Mouse (Mus musculus) embryo, embryonic 10 days (tissue): ENCODE data around the gene Psmb1.
A peak's percentile ranks its signal among the peaks of the same experiment; 100 is the strongest.
"Not testable (repeated sequence)": the region's sequence is repeated elsewhere in the genome, so short reads cannot be mapped to it uniquely, and the experiment has no call there.

Experiments used
- DNase-seq: peaks from one replicate; pipeline ENCODE4 v3.0.0-alpha.2; 2015; ENCODE audit warnings: low spot score

The Psmb1 gene

DNA sequence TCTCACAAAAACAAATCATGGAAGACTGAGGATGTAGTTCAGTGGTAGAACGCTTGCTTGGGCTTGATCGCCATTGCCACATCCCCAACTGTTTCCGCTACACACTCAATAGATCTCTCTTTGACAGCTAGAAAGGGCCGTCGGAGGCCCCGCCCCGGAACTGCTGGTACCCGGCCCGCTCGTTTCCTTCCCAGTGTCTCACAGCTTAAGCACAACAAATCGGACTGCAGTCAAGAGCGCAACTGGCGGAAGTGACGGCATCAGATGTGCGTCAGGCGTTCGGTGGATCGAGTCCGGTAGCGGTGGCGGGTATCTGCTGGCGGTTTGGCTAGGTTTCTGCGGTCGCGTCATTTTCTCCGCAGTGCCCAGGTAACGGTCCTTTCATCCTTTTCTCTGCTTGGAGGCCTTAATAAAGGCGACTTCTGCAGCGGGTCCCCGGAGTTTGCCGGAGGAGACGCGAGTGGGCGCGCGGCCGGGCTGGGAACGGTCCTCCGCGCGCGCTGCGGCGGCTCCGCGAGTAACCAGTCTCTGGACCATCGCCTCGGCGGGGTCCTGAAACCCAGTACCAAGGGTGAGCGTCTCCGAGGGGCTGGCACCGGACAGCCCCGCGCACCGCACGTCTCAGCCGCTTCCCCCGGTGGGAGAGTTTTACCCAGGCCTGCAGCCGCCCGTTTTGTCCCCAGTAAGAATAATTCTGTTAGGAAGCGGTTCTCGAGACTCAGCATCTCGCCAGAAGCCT lies at the start of gene Psmb1, which contains the start of gene Tbp:
Psmb1 (minus strand) TSS at position 96 of the 739 bp plus-strand sequence.
Tbp (plus strand) TSS at position 233 of the 739 bp plus-strand sequence.
- peak; percentile 100 for DNase-seq

DNA sequence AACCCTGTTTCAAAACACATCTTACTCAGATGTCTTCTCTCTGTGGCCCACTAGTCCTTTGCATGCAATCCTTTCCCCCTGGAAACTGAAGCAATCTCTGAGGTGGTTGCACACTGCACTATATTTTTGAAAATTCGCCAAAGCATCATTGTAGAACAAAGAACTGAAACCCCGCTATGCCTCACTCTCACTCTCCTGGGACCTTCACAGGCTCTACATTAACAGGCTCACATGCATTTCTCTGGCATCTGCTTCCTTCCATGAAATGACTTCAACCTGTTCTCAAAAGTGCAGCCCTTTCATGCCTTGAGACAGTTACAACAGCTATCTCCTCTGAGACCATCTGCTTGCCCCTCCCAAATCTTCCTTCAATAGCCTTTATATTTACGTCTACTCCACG lies 46.9 kb upstream of the Psmb1 start:
- no peak for DNase-seq

DNA sequence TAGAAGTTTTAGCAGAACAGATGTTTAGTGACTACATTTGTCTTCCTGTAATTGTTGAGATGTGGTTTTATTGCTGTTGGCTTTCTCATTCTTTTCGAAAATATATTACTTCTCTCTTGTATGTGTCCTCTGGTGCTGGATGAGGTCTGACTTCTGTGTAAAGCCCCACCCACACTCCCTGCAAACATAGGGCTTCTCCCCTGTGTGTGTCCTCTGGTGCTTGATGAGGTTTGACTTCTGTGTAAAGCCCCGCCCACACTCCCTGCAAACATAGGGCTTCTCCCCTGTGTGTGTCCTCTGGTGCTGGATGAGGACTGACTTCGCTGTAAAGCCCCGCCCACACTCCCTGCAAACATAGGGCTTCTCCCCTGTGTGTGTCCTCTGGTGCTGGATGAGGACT lies 44.3 kb upstream of the Psmb1 start:
- not testable (repeated sequence) for DNase-seq

GRCm38 (mm10) chr17:15540309-15540708 lies 40.8 kb upstream of the Psmb1 start:
- no peak for DNase-seq

GRCm38 (mm10) chr17:15536457-15536904 lies 36.9 kb upstream of the Psmb1 start:
- peak; percentile 76 for DNase-seq

DNA sequence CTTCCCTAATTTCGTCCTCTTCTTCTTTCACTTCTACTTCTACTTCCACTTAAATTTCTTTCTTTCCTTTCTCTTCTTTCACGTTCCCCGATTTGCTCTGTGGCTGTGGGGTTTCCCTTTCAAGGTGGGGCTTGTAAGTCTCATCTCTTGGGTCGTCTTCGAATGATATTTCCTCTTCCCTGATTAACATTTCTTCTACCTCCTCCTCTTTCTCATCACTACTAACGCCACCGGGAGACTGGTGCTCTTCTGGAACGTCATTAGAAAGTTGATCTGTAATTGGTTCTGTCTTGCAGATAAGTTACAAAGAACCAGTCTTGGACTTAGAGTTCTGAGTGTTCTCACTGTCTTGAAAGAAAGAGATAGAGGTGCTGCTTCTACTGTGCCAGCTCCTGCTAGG lies 36.4 kb upstream of the Psmb1 start:
- DNase-seq = no peak

DNA sequence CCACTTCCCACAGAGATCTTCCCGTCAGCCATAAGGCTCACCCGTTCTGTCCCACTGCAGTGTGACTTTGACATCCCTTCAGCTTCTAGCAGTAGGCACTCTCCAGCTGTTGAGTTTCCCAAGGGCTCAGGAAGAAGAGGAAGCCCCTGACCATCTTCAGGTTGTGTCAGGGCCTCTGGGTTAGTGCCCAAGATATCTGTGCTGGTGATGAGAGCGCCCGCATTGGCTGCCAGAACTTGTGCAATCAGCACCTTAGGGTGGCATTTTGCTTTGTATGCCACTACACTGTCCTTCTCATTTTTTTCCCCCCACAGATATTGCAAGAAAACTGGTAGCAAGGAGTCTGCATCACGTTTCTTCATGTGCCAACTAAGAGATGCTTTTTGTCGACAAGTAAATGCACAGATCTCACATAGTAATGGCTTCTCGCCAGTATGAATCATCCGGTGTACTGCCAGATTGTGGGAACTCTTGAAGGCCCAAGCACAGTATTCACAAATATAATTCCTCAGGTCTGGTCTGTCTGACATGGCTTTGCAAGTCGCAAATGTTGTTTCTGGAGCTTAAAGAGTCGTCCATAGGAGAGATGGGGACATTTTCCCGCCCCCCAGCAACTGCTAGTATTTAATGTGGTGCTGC lies 35.7 kb upstream of the Psmb1 start:
- DNase-seq = no peak

- peak; percentile 72 for DNase-seq
Observed at GRCm38 (mm10) chr17:15530141-15530540, 30.6 kb upstream of the Psmb1 start.

GRCm38 (mm10) chr17:15528887-15529286 lies 29.3 kb upstream of the Psmb1 start:
- no peak for DNase-seq

DNA sequence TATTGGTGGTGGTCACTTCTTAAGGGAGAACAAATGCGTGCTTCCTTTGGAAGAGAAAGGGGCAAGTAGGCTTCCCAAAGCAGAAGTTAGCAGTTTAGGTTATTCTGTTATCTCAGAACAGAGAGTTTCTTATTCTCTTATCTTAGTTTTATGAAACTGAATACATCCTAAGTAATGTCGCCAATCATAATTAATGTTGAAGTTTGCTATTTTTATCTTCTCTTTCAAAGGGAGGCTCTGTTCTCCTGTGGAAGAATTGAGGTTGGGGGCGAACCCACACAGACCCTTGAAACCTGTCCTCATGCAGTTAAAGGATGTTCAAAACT lies 28.2 kb upstream of the Psmb1 start:
- no peak for DNase-seq

DNA sequence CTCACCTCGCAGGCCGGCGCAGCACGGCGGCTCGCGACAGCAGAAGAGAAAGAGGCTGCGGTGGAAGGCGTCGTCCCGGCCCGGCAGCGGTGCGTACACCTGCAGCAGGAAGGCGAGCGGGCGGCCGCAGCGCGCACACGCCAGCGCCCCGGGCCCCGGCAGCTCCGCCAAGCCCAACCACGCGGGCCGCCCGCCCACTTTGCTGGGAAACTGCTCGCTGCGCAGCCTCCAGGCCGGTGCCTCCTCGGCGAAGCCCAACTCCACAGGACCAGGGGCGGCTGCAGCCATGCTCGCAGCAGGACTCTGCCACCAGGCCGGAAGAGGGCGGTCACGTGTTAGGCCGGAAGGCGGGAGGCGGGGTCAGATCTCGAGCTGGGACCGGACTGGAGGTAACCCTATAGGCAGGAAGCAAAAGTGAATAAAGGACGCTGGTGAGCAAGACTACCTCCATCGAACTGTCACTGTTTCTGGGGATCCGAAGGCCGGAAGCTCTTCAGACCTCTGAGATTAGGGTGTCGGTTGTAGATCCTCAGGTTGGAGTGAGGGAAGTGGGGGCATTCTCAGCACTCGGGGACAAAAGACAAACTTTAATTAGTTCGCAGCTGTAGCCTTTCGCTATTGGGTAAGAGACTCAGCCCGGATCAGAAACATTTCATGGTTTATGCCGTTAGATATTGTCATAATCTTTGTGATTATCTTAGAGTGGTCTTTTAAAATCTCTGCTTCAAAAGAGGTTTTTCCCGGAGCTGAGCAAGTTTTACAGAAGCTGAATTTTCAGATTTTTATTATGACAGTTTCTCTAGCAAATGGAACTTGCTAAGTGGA lies 27.6 kb upstream of the Psmb1 start, which contains the start of gene Pdcd2:
Pdcd2 (minus strand) TSS at position 316 of the 825 bp plus-strand sequence.
- DNase-seq = peak; percentile 99

GRCm38 (mm10) chr17:15526304-15526703 lies 26.8 kb upstream of the Psmb1 start:
- peak; percentile 21 for DNase-seq

GRCm38 (mm10) chr17:15518766-15519165 lies 19.2 kb upstream of the Psmb1 start:
- DNase-seq = no peak

GRCm38 (mm10) chr17:15518186-15518585 lies 18.6 kb upstream of the Psmb1 start:
- no peak for DNase-seq

GRCm38 (mm10) chr17:15517776-15518175 lies 18.2 kb upstream of the Psmb1 start:
- no peak for DNase-seq

DNA sequence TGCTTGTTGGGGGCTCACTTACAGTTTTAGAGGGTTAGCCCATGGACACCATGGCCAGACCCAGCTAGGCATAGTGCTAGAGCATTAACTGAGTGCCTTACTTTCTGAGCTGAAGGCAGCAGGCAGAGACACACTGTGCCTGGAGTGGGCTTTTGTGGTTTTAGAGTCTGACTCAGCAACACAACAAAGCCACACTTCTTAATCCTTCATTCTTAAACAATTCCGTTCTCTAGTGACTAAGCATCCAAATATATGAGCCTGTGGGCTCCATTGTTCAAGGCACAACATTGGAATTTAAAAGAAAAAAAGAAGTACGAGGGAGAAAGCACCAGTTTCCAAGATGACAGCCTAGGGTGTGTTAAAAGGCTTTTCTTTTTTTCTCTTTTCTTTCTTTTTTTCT lies 11.1 kb upstream of the Psmb1 start:
- no peak for DNase-seq

DNA sequence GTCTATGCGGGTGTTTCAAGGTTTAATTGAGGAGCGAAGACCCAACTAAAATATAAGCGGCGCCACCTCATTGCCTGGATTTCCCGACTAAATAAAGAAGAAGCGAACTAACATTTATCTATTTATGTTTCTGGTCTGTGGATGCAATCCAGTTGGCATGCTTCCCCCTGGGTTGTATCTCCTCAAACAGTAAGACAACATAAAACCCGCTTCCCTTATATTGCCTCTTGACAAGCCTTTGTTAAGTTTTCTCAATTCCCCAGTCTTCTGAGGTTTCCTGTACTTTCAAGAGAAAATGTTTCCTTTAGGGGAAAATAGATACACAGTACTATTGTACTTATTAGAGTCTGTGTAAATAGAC lies 818 bp downstream of the Psmb1 start:
- DNase-seq = no peak

GRCm38 (mm10) chr17:15497882-15498752 lies 1.4 kb downstream of the Psmb1 start:
- peak; percentile 95 for DNase-seq

DNA sequence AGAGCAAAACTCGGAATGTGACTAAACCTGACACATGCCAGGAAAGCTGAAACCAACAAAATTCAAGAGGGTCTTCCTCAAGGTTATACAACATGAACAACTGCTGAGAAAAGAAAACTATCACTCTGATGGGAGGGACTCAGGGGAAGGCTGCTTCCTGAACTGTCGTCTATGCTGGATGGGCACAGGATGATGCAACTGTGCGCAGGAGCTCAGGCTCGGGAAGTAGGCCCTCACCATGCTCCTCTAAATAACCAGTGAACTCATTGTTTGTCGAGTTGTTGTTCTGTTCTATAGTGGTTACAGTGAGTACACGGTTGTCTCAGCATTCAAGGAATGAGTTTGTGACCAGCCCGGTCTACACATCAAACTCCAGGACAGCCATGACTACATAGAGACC lies 9.0 kb downstream of the Psmb1 start:
- DNase-seq = no peak

GRCm38 (mm10) chr17:15472671-15473070 lies 26.9 kb downstream of the Psmb1 start:
- DNase-seq = no peak

DNA sequence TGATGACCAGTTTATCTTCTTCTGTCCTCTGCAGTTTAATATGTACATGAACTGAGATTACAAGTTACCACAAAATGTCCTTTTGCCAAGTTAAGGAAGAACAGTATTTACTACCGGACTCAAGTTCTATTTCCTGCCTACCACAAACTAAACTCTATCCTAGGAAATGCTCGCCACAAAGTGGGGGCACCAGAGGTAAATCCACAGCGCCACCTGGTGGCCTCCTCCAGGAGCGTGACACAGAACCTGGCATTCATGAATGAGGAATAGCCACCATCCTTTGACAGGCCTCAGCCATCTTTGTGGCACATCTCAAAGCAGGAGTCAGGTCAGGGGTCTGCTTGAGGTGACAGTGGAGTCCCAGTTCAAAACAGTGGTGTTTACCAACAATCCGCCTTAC lies 31.9 kb downstream of the Psmb1 start:
- DNase-seq = peak; percentile 86
